Mouse (Mus musculus) leukemia stem cell, adult 10-12 weeks (primary cell): ENCODE measurements around the gene Clmp. TPM values are rescaled to one million over a fixed set of nuclear protein-coding genes. Genes with fewer than 3 reads are reported as not detected.

Experiments
- polyA plus RNA-seq: library from polyadenylated mRNA; stranded (reverse); fragments of >175 nt; gene quantifications from 2 replicates; pipeline ENCODE4 v1.2.3, GENCODE M21; 2012; ENCODE audit warnings: low replicate concordance

Clmp gene
- 0.17 and 0.22 TPM in 2 replicates for polyA plus RNA-seq

DNA sequence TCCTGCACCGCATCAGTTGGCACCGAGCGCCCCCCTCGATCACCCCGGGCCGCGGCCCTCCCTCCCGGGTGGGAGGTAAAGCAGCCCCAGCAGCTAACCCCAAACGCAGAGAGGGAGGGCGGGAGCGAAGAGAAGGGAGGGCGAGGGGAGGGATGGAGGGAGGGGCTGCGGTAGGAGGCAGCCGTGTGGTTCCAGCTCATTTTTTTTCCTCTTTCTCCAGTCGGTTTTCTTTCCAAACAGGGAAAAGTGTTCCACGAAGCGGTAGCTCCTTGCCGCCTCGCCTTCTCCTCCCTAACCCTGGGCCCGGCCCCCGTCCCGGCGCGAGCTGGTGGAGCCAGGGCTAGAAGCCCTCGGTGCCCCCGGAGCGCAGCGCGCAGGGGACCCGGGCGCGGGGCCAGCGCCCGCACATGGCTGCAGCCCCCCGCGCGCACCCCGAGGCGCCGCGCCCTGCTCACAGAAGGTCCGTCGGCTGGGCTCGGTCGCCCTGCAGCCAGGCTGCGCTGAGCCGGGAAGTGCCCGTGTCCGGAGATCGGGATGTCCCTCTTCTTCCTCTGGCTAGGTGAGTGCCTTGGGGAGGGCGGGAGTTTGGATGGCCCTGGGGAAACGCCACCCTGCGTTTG lies at the start of gene Clmp:
Gene Clmp (plus strand): TSS at position 162 of the 620 bp plus-strand sequence.

DNA sequence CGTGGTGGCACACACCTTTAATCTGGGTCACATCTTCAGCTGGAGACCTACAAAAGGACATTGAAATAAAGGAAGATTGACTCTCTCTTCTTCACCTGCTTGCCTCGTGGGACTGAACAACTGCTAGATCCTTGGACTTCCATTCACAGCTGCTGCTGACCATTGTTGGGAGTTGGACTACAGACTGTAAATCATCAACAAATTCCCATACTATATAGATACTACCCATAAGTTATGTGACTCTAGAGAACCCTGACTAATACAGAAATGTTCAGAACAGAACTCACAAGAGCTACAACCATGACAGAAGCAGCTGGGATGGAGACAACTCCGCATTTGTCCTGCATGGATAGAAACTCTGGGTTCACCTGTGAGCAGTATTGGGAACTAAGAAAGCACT lies 15.4 kb upstream of the Clmp start, which contains the start of gene Gm21915:
Gene Gm21915 (plus strand): TSS at position 301 of the 400 bp plus-strand sequence.

DNA sequence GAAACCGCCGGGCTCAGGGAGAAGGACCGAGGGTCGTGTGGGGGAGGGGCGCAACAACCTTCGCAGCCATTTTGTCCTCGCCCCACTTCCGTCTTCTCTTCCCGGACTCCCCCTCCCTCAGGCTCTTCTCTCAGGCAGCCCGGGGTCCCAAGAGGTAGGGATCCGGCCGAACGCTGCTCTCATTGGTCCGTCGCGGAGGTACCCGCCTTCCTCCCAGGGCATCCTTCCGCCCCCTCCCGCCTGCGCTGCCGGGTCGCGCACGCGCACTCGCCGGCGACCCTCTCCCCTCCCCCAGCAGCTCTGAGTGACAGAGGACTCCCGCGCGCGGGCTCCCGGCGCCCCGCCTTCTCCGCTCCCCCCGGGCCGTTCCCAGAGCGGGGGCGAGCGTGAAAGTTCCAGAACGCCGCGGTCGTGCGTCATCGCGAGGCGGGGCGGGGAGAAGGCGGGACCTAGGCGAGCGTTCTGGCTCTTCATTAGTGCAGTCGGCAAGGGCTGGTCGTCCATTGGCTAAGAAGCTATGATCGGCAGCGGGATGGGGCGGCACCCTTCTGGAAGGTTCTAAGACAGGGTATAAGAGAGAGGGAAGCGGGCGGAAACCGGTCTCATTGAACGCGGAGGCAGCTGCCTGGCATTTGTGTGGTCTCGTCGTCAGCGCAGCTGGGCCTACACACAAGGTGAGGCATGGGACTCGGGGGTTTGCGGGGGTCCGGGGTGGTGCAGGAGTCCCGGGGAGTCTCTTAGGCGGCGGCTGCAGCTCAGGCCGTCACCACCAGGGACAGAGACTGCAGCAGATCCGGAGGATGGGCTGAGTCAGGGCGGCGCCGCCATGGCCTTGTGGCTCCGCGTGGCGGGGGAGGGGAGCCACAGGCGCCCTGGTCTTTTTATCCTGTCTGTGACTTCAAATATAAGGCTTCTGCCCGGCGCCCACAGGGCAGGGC lies 115.2 kb downstream of the Clmp start, which contains the start of gene Hspa8:
Gene Hspa8 (plus strand): TSS at position 310 of the 938 bp plus-strand sequence.

Other genes with a start within 250 kb of the Clmp start
- 2.9 and 3.0 TPM in 2 replicates for gene Gramd1b, start 154.6 kb upstream of the Clmp start, polyA plus RNA-seq
- not detected in 2 replicates for gene Gm21915, start 15.3 kb upstream of the Clmp start, polyA plus RNA-seq
- gene Hspa8, start 115.0 kb downstream of the Clmp start, polyA plus RNA-seq: 159 and 1,096 TPM in 2 replicates
- not detected in 2 replicates for gene Bsx, start 188.2 kb downstream of the Clmp start, polyA plus RNA-seq